Mouse (Mus musculus) cerebellum, postnatal 25 days (tissue): ENCODE data around the gene Adcy5.

Experiments used
- DNase-seq, 2 experiments: peaks; one replicate each; pipeline ENCODE4 v3.0.0; 2021; ENCODE audit warnings: mixed read lengths in 2 of 2

Adcy5 gene

DNA sequence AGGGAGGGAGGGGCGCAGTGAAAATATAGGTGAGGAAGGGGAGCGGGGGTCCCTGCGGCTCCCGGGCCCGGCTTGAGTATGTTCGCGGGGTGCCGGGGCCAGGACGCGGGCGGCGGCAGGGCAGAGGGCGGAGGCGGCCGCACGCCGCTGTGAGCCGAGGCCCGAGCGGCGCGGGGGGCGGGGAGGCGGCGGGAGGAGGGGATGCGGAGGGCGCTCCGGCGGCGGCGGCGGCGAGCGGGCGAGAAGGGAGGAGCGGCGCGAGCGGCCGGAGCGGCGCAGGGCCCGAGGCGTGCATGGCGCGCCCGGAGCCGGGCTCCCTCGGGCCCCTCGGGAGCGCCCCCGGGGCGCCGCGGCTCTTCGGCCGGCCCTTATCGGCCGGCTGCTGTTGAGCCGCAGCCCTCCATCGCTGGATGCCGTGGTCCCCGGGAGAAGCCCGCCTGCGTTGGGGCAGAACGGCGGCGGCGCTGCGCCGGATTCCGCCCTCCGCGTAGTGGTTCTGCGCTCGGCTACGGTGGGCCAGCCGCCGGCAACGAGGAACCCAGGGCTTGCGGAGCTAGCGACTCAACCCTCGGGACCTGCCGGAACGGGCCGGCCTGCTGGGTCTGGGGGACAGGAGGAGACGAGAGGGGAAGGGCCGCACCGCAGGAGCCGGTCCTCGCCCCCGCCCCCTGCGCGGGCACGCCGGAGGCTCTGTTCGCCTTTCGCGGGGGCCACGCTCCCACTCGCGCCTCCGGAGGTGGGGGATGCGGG, at the start of gene Adcy5:
Gene Adcy5 (plus strand): TSS at position 237 of the 750 bp plus-strand sequence.
- DNase-seq, result peak; percentile 72 to 82

DNA sequence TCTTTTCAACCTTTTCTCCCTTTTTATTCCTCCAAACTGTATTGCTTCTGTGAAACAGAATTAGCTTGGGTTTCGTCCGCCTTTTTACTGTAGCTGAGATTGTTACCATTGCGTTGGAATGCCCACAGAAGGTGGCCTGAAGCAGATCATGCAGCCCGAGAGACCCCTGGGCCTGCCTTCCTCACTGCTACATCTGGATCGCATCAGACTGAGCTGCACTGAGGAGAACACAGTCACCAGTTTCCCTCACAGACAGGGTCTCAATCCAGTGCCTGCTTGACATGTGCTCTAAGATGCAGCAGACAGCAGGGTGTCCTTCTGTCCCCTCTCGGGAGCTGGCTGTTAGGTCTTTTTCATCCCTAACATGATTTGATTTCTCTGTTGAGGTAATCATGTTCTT, 46.7 kb upstream of the Adcy5 start:
- no peak for DNase-seq

DNA sequence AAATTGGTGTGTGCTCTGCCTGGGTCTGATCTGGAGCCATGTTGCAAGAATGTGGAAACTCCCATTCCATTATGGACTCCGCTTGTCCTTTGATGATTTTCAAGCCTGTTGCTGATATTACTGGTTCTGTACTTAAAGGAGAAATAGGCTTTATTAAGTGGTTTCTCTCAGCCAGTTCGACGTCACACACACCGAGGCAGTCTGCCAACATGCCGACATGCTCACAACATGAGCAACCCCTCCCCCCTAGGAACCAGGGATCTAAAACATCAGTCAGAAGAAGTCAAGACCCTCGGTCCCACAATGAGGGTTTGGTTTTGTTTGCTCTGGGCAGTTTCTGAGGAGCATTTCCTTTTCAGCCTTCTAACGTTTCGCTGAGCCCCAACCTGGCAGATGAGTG, 45.5 kb upstream of the Adcy5 start:
- peak in 1 of 2 experiments; percentile 24 for DNase-seq

DNA sequence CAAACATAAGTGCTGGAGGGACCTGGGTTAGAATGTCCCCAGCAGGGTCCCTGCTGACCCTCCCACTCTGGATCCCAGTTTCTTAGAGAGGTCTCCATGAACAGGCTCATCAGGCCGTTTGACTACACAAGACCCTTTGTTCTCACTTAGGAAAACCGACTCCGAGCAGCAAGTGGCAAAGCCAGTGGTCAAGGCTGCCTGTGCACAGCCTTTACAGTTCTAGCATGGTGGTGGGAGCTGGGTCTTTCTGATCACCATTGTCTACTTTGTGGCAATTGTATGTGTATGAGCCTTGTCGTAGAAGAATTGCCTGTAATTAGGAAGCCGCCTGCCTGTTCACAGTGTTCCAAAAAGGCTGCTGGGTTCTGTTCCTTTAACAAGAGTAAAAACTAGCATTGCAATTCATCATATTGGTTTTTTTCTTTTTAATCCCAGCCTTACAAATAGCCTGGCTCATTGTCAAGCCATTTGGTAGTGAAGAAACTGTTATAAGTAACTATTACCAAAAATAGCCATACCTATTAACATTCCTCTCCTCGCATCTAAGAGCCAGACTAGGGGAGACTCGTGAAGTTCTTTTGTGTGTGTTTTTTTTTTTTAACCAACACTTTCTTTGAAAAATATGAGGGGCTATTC, 44.9 kb upstream of the Adcy5 start:
- DNase-seq, result no peak

DNA sequence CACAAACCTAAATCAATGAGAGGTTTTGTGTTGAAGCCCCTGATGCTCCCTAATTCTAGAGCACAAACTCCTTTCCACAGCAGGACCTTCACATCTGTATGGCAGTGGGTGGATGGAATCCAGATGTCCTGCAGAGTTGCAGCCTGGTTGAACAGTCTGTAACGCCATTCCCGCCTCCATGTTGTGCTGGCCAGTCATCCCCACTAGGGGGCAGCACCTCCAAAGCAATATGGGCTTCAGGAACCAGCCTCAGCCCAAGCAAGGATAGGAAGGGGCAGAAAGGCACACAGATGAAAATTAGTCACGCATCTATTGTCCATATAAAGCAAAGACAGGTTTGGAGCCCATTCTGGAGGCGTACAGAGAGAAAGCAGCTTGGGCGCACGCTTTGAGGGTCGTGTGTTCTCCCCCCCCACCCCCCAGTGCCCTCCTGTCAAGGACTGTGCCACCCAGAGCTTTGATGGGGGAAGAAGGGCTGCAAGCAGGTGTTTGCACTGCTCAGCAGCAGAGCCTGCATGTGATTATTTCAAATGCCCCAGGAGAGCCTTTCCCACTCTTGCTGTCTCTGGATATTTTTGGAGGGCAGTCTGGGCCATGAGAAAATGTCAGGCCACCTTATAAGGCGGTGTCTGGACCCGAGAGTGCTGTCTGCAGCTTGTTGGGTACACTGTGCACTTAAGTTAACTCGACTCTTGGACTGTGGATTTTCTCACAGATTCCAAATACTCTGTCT, 44.1 kb upstream of the Adcy5 start:
- DNase-seq, result peak; percentile 87 to 91

DNA sequence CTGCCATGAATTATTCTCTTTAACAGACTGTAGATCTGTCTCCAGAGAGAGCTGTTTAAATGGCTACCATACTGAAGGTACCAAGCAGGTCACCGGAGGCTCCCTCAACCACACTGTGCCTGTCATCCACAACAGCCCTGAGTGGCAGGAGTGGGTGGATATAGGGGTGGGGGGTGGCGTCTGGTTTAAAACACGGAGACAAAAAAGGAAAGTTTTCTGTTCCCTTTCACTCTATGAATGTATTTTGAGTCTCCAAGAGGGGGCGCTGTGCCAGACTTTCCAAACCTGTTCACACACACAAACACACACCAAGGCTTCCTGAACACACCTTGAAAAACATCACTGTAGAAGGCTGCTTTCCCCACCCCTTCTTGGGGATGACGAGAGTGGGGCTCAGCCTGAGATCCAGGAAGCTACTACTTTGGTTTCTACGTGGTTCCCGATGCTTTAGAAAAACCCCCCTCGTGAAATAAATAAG, 43.5 kb upstream of the Adcy5 start:
- peak in 1 of 2 experiments; percentile 63 for DNase-seq

DNA sequence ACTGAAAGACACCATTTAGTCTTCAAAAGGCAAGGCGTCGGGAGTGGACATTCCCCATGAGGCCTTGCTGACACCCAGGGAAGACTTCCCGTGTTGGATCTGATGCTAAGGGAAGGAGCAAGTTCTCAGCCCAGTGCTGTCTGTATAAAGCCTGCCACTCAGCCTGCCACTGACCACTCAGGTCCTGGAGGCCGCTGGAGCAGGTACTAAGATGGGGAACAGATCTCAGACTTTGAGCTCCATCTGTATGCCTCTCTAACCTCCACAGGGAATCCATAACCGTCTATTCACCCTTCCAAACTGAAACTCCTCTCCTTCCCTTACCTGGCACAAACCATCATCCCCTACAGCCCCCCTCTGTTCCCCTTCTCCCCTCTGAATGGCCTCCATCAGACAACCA, 41.2 kb upstream of the Adcy5 start:
- no peak for DNase-seq

DNA sequence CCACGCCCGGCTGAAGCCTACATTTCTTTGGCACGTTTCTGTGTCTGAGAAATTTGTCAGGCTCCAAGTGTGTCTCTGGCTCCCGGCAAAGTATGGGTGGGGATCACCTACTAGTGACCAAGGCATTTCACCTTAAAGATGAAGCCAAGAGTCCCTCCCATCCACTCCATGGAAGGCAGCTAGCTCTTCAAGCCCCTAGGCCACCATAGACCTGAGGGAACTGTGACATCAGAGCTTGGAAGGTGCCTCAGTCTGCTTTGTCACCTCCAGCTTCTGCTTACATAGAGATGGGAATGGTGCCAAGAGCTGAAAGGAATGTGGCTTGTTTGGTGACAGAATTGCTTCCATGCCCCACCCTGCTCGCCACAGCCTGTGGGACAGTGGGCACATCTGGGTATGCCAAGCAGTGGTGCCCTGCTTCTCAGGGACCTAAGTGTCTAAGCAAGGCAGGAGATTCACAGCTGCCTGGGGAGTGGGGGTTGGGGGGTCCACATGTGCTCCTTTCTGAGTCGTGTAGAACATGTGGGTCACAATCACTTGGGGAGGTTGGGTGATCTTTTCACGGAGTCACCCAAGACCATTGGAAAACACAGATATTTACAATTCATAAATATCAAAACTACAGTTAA, 38.2 kb upstream of the Adcy5 start:
- no peak for DNase-seq

DNA sequence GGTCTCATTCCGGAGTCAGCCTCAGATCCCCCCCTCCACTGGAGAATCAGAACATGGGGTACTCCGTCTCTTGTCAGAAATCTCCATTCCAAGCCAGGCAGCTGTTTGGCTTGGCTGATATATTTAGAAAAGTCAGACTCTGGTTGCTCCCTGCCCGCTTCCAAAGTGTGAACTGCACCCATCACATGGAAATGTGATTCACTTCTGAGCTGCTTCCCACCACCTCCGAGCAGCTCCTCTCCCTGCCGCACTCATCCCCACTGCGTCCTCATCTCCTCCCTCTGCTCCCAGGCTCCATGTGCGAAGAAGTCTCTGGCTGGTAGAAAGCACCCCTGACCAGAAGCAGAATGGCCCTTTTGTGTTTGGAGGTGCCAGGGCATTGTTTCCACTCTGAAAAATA, 37.2 kb upstream of the Adcy5 start:
- DNase-seq, result no peak

DNA sequence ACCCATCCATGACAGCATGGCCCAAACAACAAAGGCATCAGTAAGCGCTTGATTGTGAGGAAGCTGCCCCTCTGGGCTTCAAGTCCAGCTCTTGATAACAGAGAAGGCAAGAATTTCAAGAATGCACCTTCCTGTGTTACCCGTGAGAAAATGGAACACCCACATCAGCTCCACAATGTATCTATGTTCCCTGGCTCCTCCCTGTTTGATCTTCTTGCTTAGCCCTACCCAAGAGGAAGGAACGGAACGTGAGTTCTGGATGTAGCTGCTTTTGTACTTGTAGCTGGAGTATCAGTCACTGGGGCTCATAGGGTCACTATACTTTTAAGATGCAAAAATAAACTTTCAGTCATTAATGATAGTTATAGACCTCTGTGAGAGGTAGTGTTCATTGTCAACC, 34.1 kb upstream of the Adcy5 start:
- DNase-seq, result no peak

DNA sequence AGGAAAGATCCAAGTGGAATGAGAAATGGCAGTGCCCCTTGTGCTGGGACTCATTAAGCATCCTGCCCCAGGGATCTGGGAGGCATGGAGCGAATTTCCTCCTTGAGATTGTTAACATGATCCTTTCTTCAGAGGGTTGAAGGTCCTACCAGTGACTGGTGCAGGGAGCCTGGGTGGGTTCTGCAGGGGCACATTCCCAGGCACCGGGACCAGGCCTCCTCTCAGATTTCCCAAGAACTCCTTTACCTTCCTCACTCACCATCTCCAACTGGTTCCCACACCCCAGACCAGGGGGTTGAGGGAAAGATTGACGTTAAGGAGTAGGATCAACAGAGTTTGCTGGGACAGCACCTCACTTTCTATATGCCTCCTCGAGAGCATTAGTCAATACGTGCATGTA, 27.4 kb upstream of the Adcy5 start:
- DNase-seq, result no peak

DNA sequence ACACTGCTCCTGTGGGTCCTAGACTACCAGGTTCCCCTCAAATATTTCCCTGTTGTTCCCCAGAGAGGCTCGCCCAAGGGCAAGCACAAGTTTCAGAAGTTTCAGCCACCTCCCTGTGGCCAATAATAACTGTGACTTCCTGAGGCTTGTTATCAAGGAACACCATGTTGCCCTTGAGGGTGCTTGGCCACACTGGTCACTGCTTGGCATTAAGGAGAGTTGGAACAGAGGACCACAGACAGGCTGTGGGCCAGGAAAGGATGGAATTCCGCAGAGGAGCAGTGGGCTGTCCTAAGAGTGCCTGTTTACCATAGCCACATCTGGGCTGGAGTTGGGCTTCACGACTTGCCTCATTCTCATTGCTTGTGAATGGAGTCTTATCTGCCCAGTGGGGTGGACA, 24.5 kb upstream of the Adcy5 start:
- DNase-seq, result no peak

DNA sequence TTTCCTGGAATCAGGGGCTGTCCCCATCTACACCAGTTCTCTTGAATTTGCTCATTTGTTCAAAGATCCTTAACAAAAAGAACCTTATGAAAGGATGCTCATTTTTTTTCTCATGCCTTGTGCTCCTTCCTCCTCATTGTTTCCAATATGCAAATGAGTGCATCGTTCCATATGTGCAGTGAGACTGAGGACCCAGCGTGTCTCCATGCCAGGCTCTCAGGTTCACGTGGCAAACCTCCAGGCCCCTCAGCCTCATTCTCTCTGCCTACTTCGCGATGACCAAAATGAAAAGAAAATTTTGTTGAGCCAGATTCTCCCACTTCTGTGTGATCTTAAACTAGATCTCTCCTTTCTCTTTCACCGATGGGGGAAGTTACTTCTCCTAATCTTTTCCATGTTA, 15.3 kb upstream of the Adcy5 start:
- DNase-seq, result peak; percentile 25 to 43

DNA sequence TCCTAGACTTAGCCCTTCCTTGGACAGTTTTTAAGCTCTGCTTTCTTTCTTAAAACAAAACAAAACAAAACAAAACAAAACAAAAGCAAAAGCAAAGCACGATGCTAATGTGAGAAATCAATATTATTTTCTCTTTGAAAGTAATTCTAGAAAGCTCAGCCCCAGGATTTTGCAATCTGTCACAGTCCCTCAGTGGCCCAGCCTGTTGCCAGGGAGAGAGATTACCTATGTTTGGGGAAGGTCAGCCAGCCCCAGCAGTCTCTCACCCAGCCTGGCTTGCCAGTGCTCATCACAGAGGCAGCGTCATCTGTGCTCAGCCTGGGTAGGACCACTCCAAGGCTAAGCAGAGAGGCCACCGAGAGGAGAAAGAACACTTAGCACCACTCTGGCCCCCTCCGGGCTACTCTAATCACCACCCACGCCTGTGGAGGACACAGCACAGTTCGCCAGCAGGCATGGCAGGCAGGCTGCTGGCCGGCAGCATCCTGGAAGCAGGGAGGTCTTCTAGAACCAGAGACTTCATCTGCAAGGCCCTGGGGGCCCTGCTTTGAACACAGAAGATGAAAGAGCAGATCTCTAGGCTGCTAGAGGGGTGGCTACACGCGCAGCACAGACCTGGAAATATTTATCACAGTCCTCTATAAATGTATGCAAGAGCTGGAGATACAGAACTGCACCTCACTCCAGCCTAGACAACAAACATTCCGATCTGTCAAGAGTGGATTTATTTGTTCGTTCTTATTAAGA, 14.6 kb upstream of the Adcy5 start:
- DNase-seq, result peak; percentile 58 to 62

DNA sequence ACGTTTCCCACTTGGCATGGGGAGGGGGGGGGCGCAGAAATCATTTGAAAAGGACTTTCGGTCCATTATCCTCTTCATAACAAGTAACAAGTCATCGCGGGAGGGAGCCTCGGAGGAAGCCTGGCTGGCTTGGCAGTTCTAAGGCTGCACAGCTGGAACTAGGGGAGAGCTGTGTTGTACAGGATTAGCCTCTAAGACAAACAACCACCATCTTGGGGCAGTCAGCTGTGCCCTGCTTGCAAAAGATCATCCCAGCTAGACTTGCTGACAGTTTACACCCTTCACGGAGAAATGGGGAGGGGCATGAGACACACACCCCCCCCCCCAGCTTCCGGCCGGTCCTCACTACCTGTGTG, 14.1 kb upstream of the Adcy5 start:
- DNase-seq, result no peak

DNA sequence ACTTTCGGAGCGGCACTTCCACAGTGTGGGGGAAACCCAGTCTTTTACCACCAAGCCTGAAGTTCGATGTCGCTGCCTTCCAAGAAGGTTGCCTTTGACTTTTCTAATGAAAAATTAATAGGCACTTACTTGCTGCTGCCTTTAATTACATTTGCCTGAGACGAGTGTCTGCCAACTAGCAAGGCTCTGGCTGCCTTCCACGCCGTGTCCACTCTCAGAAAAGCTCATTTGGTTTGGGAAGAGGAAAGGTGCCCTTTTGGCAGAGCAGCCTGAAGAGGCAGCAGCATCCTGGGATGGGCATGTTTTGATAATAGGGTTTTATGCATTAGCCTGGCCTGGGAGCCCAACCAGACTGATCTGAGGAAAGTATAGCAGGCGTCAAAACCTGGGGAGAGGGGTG, 12.8 kb upstream of the Adcy5 start:
- peak; percentile 52 to 66 for DNase-seq

DNA sequence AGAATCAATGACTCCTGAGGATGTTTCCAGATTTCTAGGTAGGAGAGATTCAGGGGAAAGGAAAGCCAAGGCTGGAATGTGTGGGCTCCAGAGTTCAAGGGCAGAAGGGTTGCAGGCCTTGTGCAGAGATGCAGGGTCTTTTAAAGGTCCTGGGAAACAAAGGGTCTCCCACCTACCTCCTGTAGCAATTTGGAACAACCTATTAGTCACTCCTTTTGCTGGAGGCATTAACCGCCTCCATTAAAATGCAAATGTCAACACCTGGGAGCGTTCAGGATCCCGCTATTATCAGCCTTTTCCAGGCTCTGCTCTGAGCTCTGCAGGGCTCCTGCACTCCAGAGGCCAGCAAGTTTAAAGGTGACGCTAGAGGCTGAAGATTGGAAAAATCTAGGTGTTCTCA, 8.5 kb upstream of the Adcy5 start:
- no peak for DNase-seq

DNA sequence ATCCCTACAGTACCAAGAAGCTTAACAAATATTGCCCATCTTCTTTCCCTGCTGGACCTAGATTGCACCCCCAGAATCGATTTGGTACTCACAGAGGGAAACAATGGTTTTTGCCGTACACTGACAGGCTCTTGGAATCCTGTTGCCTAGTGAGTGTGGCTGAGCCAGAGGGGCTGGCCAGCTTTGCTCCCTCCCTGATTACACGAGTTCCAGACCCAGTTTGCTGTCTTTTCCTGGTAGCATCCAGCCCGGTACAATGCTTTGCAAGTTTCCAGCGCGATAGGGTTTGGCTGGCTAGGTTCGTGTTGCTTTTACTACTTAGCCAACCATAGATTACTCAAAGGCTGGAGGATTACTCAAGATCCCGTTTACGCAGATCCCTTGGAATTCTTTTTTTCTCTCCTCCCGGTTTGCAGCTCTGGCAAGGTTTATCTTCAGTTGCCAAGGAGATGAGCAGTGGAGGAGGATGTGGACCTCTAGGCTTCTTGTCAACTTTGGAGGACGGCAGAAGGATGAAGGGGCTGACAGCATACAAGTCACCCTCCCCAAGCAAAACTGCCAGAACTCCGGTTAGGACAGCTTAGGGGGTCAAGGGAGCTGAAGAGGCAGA, 1.4 kb upstream of the Adcy5 start:
- no peak for DNase-seq

DNA sequence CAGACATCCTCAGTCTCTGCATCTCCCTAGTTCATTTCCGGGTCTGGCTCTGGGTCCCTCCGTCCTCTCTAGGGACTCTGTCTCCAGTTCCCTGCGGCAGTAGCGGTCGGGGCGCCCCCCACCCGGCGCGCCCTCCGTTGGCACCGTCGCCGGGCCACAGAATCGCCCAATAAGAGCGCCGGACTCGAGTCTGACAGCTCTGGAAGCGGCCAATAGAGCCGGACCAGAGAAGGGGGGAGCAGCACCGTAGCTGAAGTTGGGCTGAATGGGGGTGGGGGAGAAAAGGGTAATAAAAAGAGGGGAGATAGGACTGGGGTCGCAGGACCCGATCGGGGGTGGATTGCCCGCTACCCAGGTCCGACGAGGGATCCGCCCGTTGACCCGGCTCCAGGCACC, 434 bp upstream of the Adcy5 start:
- peak; percentile 76 to 82 for DNase-seq

DNA sequence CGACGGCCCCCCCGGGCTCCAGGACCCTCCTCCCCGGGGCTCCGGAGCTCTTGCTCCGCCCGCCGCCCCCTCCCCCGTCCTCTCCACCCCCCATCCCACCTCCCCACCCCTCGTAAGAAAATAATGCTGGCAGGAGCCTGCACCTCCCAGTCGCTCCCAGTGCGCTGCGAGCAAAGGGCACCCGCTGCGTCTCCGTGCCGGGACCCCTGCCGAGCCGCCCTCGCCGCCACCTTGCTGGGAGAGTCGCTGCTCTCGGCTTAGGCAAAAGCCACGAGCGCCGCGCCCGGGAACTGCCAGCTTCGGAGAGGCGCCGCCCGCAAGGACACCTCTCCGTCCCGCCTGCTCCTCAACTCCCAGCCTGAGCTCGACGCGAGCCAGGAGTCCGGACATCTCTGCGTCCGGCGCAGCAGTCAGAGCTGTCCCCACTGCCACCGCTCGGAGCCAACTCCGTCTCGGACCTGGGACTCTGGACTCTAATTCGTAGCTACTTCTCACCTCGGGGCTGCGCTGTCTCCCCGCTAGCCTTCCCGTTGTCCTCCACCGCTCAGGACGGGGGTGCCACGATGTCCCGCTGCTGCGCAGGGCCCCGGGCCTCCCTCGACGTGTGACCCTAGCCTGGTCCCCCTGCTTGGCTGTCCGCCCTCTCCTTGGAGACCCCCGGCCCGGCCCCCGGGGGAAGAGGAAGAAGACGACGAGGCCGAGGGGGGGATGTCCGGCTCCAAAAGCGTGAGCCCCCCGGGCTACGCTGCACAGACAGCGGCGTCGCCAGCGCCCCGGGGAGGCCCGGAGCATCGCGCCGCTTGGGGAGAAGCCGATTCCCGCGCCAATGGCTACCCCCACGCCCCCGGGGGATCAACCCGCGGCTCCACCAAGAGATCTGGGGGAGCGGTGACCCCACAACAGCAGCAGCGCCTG, 971 bp downstream of the Adcy5 start:
- DNase-seq, result peak; percentile 64 to 73

DNA sequence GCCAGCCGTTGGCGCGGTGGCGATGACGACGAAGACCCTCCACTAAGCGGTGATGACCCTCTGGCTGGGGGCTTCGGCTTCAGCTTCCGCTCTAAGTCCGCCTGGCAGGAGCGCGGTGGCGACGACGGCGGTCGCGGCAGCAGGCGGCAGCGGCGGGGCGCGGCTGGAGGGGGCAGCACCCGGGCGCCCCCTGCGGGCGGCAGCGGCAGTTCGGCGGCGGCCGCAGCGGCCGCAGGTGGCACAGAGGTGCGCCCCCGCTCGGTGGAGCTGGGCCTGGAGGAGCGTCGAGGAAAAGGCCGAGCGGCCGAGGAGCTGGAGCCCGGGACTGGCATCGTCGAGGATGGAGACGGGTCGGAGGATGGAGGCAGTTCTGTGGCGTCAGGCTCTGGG, 1.6 kb downstream of the Adcy5 start:
- DNase-seq, result peak; percentile 54 to 76
